In genomic region chr5:141524801-141525715, GRCm38 (mm10) we compare ENCODE assay signal across 12 mouse cellular contexts.
DNase-seq lines count a peak whose midpoint lies in the region; ATAC-seq and TF ChIP-seq lines count a peak whose summit lies in the region.
"Had no signal": no experiment of that assay in that cellular context is flagged by ENCODE, and none has a peak within 500 bp of the region (broad histone marks: within the 10 kb centered on the region; RNA-seq: fewer than 3 reads in every experiment).

No protein-coding gene starts in this region.

- H3K4me1 ChIP-seq in hindbrain, embryonic 16.5 days (ENCODE audit: control insufficient read depth, insufficient read depth, low read depth, low read length) = no peaks in the 10 kb centered on the region; the same call in 1 of the 2 replicates
- no peaks in the 10 kb centered on the region for H3K4me1 ChIP-seq in hindbrain, embryonic 14.5 days (replicated peaks; ENCODE audit: control insufficient read depth, insufficient read depth, low read length)
- H3K4me1 ChIP-seq in neural tube, embryonic 11.5 days (ENCODE audit: control insufficient read depth, insufficient read depth, low read length) = no peaks in the 10 kb centered on the region
- H3K4me1 ChIP-seq in midbrain, postnatal 0 days (ENCODE audit: insufficient read depth, low read length) = no peaks in the 10 kb centered on the region

- no peaks in the 10 kb centered on the region for H3K36me3 ChIP-seq in hindbrain, embryonic 16.5 days (ENCODE audit: control insufficient read depth, insufficient read depth, low read length)
- no peaks in the 10 kb centered on the region for H3K36me3 ChIP-seq in hindbrain, embryonic 14.5 days (replicated peaks; ENCODE audit: control insufficient read depth, insufficient read depth)
- H3K36me3 ChIP-seq in neural tube, embryonic 11.5 days (ENCODE audit: control insufficient read depth, insufficient read depth, low read length) = no peaks in the 10 kb centered on the region
- no peaks in the 10 kb centered on the region for H3K36me3 ChIP-seq in midbrain, postnatal 0 days (ENCODE audit: insufficient read depth, low read length)
- H3K36me3 ChIP-seq: embryonic facial prominence, embryonic 12.5 days had no signal

- no peak for ATAC-seq in cerebellum, adult (ENCODE audit: insufficient number of reproducible peaks, low FRiP score, low TSS enrichment)
- no peak for ATAC-seq in hindbrain, embryonic 16.5 days
- ATAC-seq in hindbrain, embryonic 14.5 days (ENCODE audit: low FRiP score) = no peak
- no peak for ATAC-seq in neural tube, embryonic 11.5 days (ENCODE audit: insufficient read depth, low FRiP score, low TSS enrichment)
- ATAC-seq in midbrain, postnatal 0 days (ENCODE audit: low FRiP score) = no peak
- ATAC-seq: intestine, postnatal 0 days had no signal

- WGBS in hindbrain, embryonic 16.5 days = 44% methylated on average over 13 of the region's 13 CpGs
- 44% methylated on average over 13 of the region's 13 CpGs for whole genome bisulfite sequencing in hindbrain, embryonic 14.5 days
- 31% methylated on average over 13 of the region's 13 CpGs for WGBS in neural tube, embryonic 11.5 days
- 46% methylated on average over 13 of the region's 13 CpGs for WGBS in midbrain, postnatal 0 days

- no peak for TF ChIP-seq CTCF in midbrain, postnatal 0 days (IDR thresholded peaks at IDR 0.05)

- H3K9ac ChIP-seq in hindbrain, embryonic 16.5 days (ENCODE audit: low read depth, low read length) = no peak overlapping the region
- no peak overlapping the region for H3K9ac ChIP-seq in hindbrain, embryonic 14.5 days
- H3K9ac ChIP-seq in neural tube, embryonic 11.5 days (ENCODE audit: low read length) = no peak overlapping the region
- H3K9ac ChIP-seq in midbrain, postnatal 0 days (replicated peaks; ENCODE audit: low read length, poor library complexity, severe bottlenecking) = no peak overlapping the region
- H3K9ac ChIP-seq: embryonic facial prominence, embryonic 12.5 days had no signal

- H3K9me3 ChIP-seq in hindbrain, embryonic 16.5 days (ENCODE audit: control insufficient read depth, low read length) = no peaks in the 10 kb centered on the region
- peaks cover 5% of the 10 kb centered on the region; the same call in 1 of the 2 replicates for H3K9me3 ChIP-seq in hindbrain, embryonic 14.5 days (ENCODE audit: control insufficient read depth, low read length)
- H3K9me3 ChIP-seq in neural tube, embryonic 11.5 days (ENCODE audit: control insufficient read depth, low read length) = no peaks in the 10 kb centered on the region
- H3K9me3 ChIP-seq in midbrain, postnatal 0 days (ENCODE audit: low read length) = no peaks in the 10 kb centered on the region
- H3K9me3 ChIP-seq: embryonic facial prominence, embryonic 12.5 days had no signal

- no peaks in the 10 kb centered on the region for H3K27me3 ChIP-seq in hindbrain, embryonic 16.5 days (replicated peaks; ENCODE audit: control insufficient read depth, insufficient read depth, low read length)
- H3K27me3 ChIP-seq in hindbrain, embryonic 14.5 days (ENCODE audit: control insufficient read depth, insufficient read depth, low read length) = no peaks in the 10 kb centered on the region
- no peaks in the 10 kb centered on the region for H3K27me3 ChIP-seq in neural tube, embryonic 11.5 days (ENCODE audit: control insufficient read depth, insufficient read depth, low read length)
- H3K27me3 ChIP-seq in midbrain, postnatal 0 days (ENCODE audit: insufficient read depth, low read length) = no peaks in the 10 kb centered on the region
- H3K27me3 ChIP-seq: embryonic facial prominence, embryonic 12.5 days had no signal

- H3K4me2 ChIP-seq in hindbrain, embryonic 16.5 days (ENCODE audit: low read length) = peak overlapping the region; percentile 35
- no peak overlapping the region for H3K4me2 ChIP-seq in hindbrain, embryonic 14.5 days (replicated peaks)
- H3K4me2 ChIP-seq in neural tube, embryonic 11.5 days (ENCODE audit: low read depth) = no peak overlapping the region
- no peak overlapping the region for H3K4me2 ChIP-seq in midbrain, postnatal 0 days (ENCODE audit: low read depth, low read length, poor library complexity, severe bottlenecking)
- H3K4me2 ChIP-seq: embryonic facial prominence, embryonic 12.5 days had no signal

- H3K27ac ChIP-seq in hindbrain, embryonic 16.5 days (ENCODE audit: low read depth, low read length) = no peak overlapping the region
- H3K27ac ChIP-seq in hindbrain, embryonic 14.5 days = no peak overlapping the region
- no peak overlapping the region for H3K27ac ChIP-seq in neural tube, embryonic 11.5 days (ENCODE audit: low read depth, low read length)
- no peak overlapping the region for H3K27ac ChIP-seq in midbrain, postnatal 0 days (ENCODE audit: low read depth, low read length)
- H3K27ac ChIP-seq: embryonic facial prominence, embryonic 12.5 days had no signal

- DNase-seq in cerebellum, postnatal 14 days = peak; percentile 30 to 45
- DNase-seq in hindbrain, embryonic 14.5 days (ENCODE audit: low spot score) = no peak
- DNase-seq in neural tube, embryonic 11.5 days (ENCODE audit: low spot score) = peak; percentile 13
- DNase-seq in neural tube, embryonic 10.5 days (ENCODE audit: extremely low spot score, low spot score) = no peak
- DNase-seq in midbrain, postnatal 0 days (ENCODE audit: low spot score) = peak; percentile 28
- no peak for DNase-seq in natural killer cell, adult 2 months (ENCODE audit: low spot score in 2 of 2)
- DNase-seq: gastrocnemius, postnatal 14 days; retina, postnatal 1 day had no signal

- no peak overlapping the region; the same call in 1 of the 2 replicates for H3K4me3 ChIP-seq in hindbrain, embryonic 16.5 days (ENCODE audit: low read length)
- no peak overlapping the region for H3K4me3 ChIP-seq in hindbrain, embryonic 14.5 days (replicated peaks; ENCODE audit: low read length)
- no peak overlapping the region for H3K4me3 ChIP-seq in neural tube, embryonic 11.5 days (ENCODE audit: low read depth, low read length)
- no peak overlapping the region for H3K4me3 ChIP-seq in midbrain, postnatal 0 days (ENCODE audit: low read depth, low read length)
- H3K4me3 ChIP-seq: embryonic facial prominence, embryonic 12.5 days had no signal

Comparison
In these comparisons a context has a peak if more than half of its experiments do, and no peak if none do; other contexts are left out.
1. DNase-seq: peak in cerebellum, postnatal 14 days (2 of 2), neural tube, embryonic 11.5 days (single experiment) and midbrain, postnatal 0 days (single experiment); none in hindbrain, embryonic 14.5 days (single experiment), neural tube, embryonic 10.5 days (single experiment) and natural killer cell, adult 2 months (0 of 2).